Mouse (Mus musculus) lung, embryonic 15.5 days (tissue): Measurements from ENCODE around the gene Ces1g. TPM values are rescaled to one million over a fixed set of nuclear protein-coding genes. Genes with fewer than 3 reads are reported as not detected.

Experiments
- ATAC-seq: fragments of 200-750 bp; cut with Nextera tagmentation; 2 replicates; pipeline ENCODE4 v1.8.0; 2017; ENCODE audit warnings: moderate number of reproducible peaks, borderline replicate concordance; ENCODE audit not compliant: low FRiP score, low TSS enrichment; ENCODE audit errors: extremely low read depth
- H3K27ac ChIP-seq: fragments of 300-500 bp; sonication (generic); 2 replicates; pipeline ENCODE4 v1.5.1; 2015; ENCODE audit warnings: moderate library complexity, mild to moderate bottlenecking, inconsistent platforms
- H3K27me3 ChIP-seq: fragments of 300-500 bp; sonication (generic); 2 replicates; pipeline ENCODE4 v1.6.1; 2015; ENCODE audit warnings: inconsistent platforms
- H3K36me3 ChIP-seq: fragments of 300-500 bp; sonication (generic); 2 replicates; pipeline ENCODE4 v1.6.1; 2015; ENCODE audit warnings: inconsistent platforms
- H3K4me1 ChIP-seq: fragments of 300-500 bp; sonication (generic); 2 replicates; pipeline ENCODE4 v1.6.1; 2015; ENCODE audit warnings: inconsistent platforms
- H3K4me2 ChIP-seq: fragments of 300-500 bp; sonication (generic); 2 replicates; pipeline ENCODE4 v1.6.1; 2015; ENCODE audit warnings: inconsistent platforms, mild to moderate bottlenecking, moderate library complexity
- H3K4me3 ChIP-seq: fragments of 300-500 bp; sonication (generic); 2 replicates; pipeline ENCODE4 v1.5.1; 2015; ENCODE audit warnings: mild to moderate bottlenecking, inconsistent platforms
- H3K9ac ChIP-seq: fragments of 300-500 bp; sonication (generic); 2 replicates; pipeline ENCODE4 v1.6.1; 2015; ENCODE audit warnings: inconsistent platforms
- H3K9me3 ChIP-seq: fragments of 300-500 bp; sonication (generic); 2 replicates; pipeline ENCODE4 v1.6.1; 2016; ENCODE audit warnings: inconsistent platforms
- WGBS: fragments of 180-500 bp; shearing (Covaris S2); methylation state at CpG from one replicate; pipeline ENCODE4 v1.1.7; 2015; 5-methylcytosine and 5-hydroxymethylcytosine counted together
- polyA plus RNA-seq: library from polyadenylated mRNA; unstranded; fragments of >200 nt; fragmentation: Nextera tagmentation; extraction: Ambion mirVana; gene quantifications from 2 replicates; pipeline ENCODE4 v1.2.1, GENCODE M21; 2015

Ces1g gene
- polyA plus RNA-seq, 1 experiment from 2014 or later: 0.25 TPM

DNA sequence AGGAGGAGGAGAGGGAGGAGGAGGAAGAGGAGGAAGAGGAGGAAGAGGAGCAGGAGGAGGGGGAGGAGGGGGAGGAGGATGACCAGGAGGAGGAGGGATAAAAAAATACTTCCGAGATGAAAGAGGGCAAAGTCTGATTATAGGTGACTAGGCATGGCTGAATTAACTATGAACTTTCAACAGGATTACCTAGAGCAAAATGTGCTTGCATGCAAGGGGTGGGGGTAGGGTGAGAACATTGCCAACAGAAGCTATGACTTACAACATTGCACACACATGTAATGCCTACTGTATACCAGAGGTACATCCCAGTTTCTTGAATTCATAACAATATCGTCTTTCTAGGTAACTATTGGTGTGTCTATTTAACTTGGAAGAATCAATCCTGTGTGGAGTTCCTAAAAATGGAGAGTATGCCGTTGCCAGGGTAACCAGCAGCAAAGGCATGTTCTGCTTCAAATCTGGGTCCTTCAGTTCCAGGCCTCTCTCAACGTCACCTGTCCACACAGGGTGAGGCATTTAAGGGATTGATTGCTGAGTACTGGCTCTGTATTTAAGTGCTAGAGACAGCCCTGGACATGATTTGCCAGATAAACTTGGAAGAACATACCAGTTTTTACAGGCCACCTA is 58.8 kb downstream of the Ces1g start:
- no peaks in the 10 kb centered on the region for H3K27me3 ChIP-seq
- ATAC-seq: no peak
- no peaks in the 10 kb centered on the region; the same call in 1 of the 2 replicates for H3K4me1 ChIP-seq
- H3K4me2 ChIP-seq: no peak overlapping the region
- 73% methylated on average over 4 of the region's 4 CpGs for WGBS
- no peaks in the 10 kb centered on the region for H3K36me3 ChIP-seq
- H3K9me3 ChIP-seq: no peaks in the 10 kb centered on the region
- no peak overlapping the region for H3K9ac ChIP-seq
- H3K27ac ChIP-seq: no peak overlapping the region
- H3K4me3 ChIP-seq: no peak overlapping the region

DNA sequence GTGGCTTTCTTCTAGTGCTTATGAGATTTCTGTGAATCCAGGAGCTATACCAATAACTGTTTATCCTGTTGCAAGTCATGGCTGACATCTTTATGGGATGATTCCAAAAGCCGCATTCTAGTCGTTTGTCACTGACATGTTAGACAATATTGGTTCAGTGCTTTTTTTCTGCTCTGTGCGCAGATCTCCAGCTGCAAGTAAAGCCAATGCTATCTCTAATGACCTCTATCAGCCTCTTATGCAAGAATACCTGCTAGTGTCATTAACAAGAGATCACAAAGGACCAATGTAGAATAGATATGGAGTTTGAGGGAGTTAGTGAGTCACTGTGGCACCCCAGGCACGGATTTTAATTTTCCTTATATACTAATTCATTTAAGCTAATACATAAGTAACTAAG is 62.5 kb downstream of the Ces1g start:
- H3K27me3 ChIP-seq: no peaks in the 10 kb centered on the region
- H3K9me3 ChIP-seq: no peaks in the 10 kb centered on the region
- no peak overlapping the region for H3K4me3 ChIP-seq
- H3K4me1 ChIP-seq: no peaks in the 10 kb centered on the region; the same call in 1 of the 2 replicates
- H3K4me2 ChIP-seq: no peak overlapping the region
- H3K27ac ChIP-seq: no peak overlapping the region
- H3K9ac ChIP-seq: no peak overlapping the region
- no peaks in the 10 kb centered on the region for H3K36me3 ChIP-seq
- WGBS: 83% methylated on average over 4 of the region's 4 CpGs
- ATAC-seq: no peak

DNA sequence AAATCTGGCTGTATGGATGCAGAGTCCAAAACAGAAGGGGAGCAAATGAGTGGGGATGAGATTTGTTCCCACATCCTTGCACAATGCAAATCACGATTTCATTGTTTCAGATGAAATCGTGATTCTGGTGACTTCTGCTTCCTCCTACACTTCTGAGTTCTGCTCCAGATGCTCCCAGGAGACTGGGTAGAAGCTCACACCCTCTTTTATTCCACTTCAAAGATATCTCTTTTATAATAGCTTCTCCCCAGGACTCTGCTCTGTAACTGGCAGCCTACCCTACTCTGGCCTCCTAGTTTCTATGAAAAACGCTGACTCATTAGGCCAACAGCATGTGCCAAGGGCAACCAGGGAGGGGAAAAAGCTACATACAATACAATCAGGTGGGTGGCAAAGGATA is 63.8 kb downstream of the Ces1g start:
- WGBS: 85% methylated on average over 3 of the region's 3 CpGs
- Histone ChIP-seq H3K9me3 (no peaks in the 10 kb centered on the region), H3K4me2 (no peak overlapping the region), H3K4me1 (no peaks in the 10 kb centered on the region), H3K27me3 (no peaks in the 10 kb centered on the region), H3K36me3 (no peaks in the 10 kb centered on the region), H3K4me3 (no peak overlapping the region), H3K9ac (no peak overlapping the region), H3K27ac (no peak overlapping the region)
- ATAC-seq: no peak

DNA sequence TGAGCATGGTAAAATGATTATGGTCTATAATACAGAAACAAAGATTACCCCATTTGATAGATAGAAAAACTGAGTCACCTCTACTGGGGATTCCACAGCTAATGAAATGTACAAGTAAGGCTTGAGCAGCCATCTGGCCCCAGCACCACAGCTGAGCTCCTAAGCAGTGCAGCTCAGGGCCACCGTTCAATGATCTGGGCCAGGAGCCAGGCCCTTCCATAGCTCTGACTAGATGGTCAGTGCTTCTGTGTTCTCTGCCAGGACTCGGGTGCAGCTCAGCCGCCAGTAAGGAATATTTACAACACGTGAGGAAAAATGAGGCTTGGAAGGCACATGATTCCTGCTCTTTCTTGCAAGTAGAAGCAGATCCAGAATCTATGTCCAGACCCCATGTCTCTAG is 64.4 kb downstream of the Ces1g start:
- WGBS: 50% methylated on average over 4 of the region's 4 CpGs
- H3K27me3 ChIP-seq: no peaks in the 10 kb centered on the region

DNA sequence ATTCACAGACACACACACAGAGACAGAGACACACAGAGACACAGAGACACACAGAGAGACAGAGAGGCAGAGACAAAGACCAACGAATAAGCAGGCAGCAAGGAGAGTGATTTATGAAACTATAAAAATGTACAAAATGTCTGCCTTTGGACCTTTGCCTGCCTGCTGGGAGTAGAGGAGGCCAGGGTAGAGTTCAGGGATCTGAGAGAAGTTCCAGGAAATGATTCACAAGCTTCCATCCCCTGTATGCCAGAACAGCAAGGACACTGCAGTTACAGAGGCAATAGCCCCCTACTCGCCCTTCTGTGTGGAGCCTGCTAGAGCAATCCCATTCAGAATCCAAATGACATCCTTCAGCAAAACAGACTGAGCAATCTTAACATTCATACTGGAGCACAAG is 75.7 kb downstream of the Ces1g start:
- no peaks in the 10 kb centered on the region for H3K36me3 ChIP-seq
- WGBS: 50% methylated on average over 2 of the region's 2 CpGs
- H3K4me2 ChIP-seq: no peak overlapping the region
- no peak for ATAC-seq
- H3K27ac ChIP-seq: no peak overlapping the region
- H3K27me3 ChIP-seq: no peaks in the 10 kb centered on the region
- H3K9ac ChIP-seq: no peak overlapping the region
- H3K4me3 ChIP-seq: no peak overlapping the region
- no peaks in the 10 kb centered on the region for H3K9me3 ChIP-seq
- H3K4me1 ChIP-seq: no peaks in the 10 kb centered on the region

More for the DNA sequence above, 64.4 kb downstream of the Ces1g start:
- no peak; the same call in 1 of the 2 replicates for ATAC-seq
- Histone ChIP-seq H3K36me3 (no peaks in the 10 kb centered on the region), H3K9ac (no peak overlapping the region), H3K4me3 (no peak overlapping the region), H3K27ac (no peak overlapping the region), H3K9me3 (no peaks in the 10 kb centered on the region), H3K4me1 (no peaks in the 10 kb centered on the region), H3K4me2 (no peak overlapping the region)

DNA sequence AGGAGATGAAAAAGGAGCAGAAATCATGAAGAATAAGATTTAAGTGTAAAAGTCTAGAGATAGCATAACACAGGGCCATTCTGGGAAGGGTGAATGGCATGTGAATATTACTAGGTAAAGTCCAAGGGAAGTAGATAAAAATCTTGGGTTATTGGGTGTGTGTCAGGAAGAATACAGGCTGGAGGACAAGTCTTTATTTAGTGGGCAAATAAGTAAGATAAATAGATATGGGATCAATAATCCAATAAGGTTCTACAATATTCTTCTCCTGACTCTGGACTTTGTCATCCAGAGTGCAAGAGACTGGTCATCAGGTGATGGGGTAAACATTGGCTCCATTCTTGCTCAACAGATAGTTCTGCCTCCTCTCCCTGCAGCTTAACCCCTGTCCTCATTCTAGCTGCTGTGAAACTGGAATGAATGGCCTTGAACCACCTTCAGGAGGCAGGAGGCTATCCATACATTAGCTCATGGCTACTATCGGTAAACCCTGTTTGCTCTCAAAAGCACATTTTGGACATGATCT is 84.6 kb downstream of the Ces1g start:
- H3K4me1 ChIP-seq: no peaks in the 10 kb centered on the region
- H3K27ac ChIP-seq: no peak overlapping the region
- H3K4me2 ChIP-seq: no peak overlapping the region
- H3K36me3 ChIP-seq: no peaks in the 10 kb centered on the region
- no peaks in the 10 kb centered on the region for H3K27me3 ChIP-seq
- ATAC-seq: no peak
- H3K9ac ChIP-seq: no peak overlapping the region
- no peak overlapping the region for H3K4me3 ChIP-seq
- 95% methylated on average over 1 of the region's 1 CpGs for WGBS
- H3K9me3 ChIP-seq: no peaks in the 10 kb centered on the region

Other genes starting within 250 kb of the Ces1g start
- 0.09 and 0.20 TPM in 2 replicates for gene Ces1c, start 206.0 kb downstream of the Ces1g start, polyA plus RNA-seq
- 53.1 and 59.8 TPM in 2 replicates for gene Ces1d, start 139.5 kb downstream of the Ces1g start, polyA plus RNA-seq
- 0.38 TPM in 1 of 2 replicates, not detected in the other for gene Ces1e, start 107.7 kb downstream of the Ces1g start, polyA plus RNA-seq
- gene Ces1f, start 57.6 kb downstream of the Ces1g start, polyA plus RNA-seq: 2.8 and 3.2 TPM in 2 replicates
- not detected in 2 replicates for gene Ces1h, start 42.4 kb upstream of the Ces1g start, polyA plus RNA-seq
- not detected in 2 replicates for gene Ces5a, start 198.5 kb upstream of the Ces1g start, polyA plus RNA-seq